Mouse (Mus musculus) limb, embryonic 15.5 days (tissue): ENCODE measurements around the gene Tiam2. TPM values are rescaled to one million over a fixed set of nuclear protein-coding genes. Genes with fewer than 3 reads are reported as not detected.

Experiments used
- ATAC-seq: fragments of 200-750 bp; cut with Nextera tagmentation; 2 replicates; pipeline ENCODE4 v1.8.0; 2017; ENCODE audit warnings: low read depth, moderate TSS enrichment; ENCODE audit not compliant: insufficient number of reproducible peaks, low FRiP score, low TSS enrichment
- H3K27ac ChIP-seq: fragments of 300-500 bp; sonication (generic); 2 replicates; pipeline ENCODE4 v1.5.1; 2015; ENCODE audit warnings: moderate library complexity, mild to moderate bottlenecking, inconsistent platforms
- H3K27me3 ChIP-seq: fragments of 300-500 bp; sonication (generic); 2 replicates; pipeline ENCODE4 v1.6.1; 2015; ENCODE audit warnings: inconsistent platforms
- H3K36me3 ChIP-seq: fragments of 300-500 bp; sonication (generic); 2 replicates; pipeline ENCODE4 v1.6.1; 2015; ENCODE audit warnings: inconsistent platforms
- H3K4me1 ChIP-seq: fragments of 300-500 bp; sonication (generic); 2 replicates; pipeline ENCODE4 v1.6.1; 2015; ENCODE audit warnings: inconsistent platforms
- H3K4me2 ChIP-seq: fragments of 300-500 bp; sonication (generic); 2 replicates; pipeline ENCODE4 v1.6.1; 2015; ENCODE audit warnings: mild to moderate bottlenecking, inconsistent platforms
- H3K4me3 ChIP-seq: fragments of 300-500 bp; sonication (generic); 2 replicates; pipeline ENCODE4 v1.5.1; 2015; ENCODE audit warnings: mild to moderate bottlenecking, inconsistent platforms
- H3K9ac ChIP-seq: fragments of 300-500 bp; sonication (generic); 2 replicates; pipeline ENCODE4 v1.6.1; 2015; ENCODE audit warnings: inconsistent platforms
- H3K9me3 ChIP-seq: fragments of 300-500 bp; sonication (generic); 2 replicates; pipeline ENCODE4 v1.6.1; 2016; ENCODE audit warnings: inconsistent platforms
- WGBS: fragments of 180-500 bp; shearing (Covaris S2); methylation state at CpG from one replicate; pipeline ENCODE4 v1.1.7; 2015; 5-methylcytosine and 5-hydroxymethylcytosine counted together
- polyA plus RNA-seq: library from polyadenylated mRNA; unstranded; fragments of >200 nt; fragmentation: Nextera tagmentation; extraction: Ambion mirVana; gene quantifications from 2 replicates; pipeline ENCODE4 v1.2.1, GENCODE M21; 2015

Gene Tiam2
- polyA plus RNA-seq, 1 experiment from 2014 or later: 19.2 TPM

DNA sequence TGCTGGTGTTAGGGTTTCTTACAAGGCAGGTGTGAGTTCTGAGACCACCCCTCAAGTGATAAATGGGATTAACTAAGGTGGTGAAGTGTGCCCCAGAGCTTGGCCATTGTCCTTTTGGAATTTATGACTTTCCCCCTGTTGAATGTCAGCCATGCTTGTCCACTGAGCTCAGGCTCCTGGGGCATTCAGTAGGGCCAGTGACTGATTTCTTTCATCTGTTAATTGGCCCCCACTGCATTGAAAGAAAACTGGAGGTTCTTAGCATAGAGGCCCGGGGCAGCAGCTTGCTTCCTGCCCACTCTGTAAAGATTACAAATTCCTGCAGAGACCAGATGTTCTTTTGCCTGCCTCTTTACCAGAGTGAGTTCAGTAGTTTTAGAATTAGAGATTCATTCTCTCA, 80.7 kb downstream of the Tiam2 start:
- peaks cover 26% of the 10 kb centered on the region for H3K4me1 ChIP-seq
- H3K4me2 ChIP-seq: no peak overlapping the region
- no peak overlapping the region for H3K4me3 ChIP-seq
- no peaks in the 10 kb centered on the region for H3K27me3 ChIP-seq
- ATAC-seq: no peak
- no peak overlapping the region for H3K9ac ChIP-seq
- H3K36me3 ChIP-seq: no peaks in the 10 kb centered on the region
- H3K9me3 ChIP-seq: no peaks in the 10 kb centered on the region
- H3K27ac ChIP-seq: no peak overlapping the region
- WGBS: 5% methylated on average over 1 of the region's 1 CpGs

DNA sequence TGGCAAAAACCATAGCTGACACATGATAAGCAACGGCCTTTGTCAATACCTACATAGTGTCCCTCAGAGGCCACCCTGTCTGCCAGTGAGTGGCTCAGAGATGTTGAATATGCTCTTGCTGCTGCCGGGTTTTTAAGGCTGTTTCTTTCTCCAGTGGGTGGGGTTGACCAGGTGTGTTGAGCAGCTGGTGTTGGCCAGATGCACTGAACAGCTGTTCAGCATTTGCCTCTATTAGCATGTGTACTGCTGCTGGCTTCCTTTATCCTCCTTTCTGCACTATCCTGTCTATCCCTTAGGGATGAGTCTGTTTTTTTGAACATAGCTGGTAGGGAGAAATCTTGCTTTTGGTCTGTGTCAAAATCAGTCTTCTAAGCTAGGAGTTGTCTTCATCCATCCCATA, 83.9 kb downstream of the Tiam2 start:
- no peaks in the 10 kb centered on the region for H3K9me3 ChIP-seq
- 41% methylated on average over 2 of the region's 2 CpGs for WGBS
- no peak overlapping the region for H3K4me3 ChIP-seq
- no peak for ATAC-seq
- H3K27ac ChIP-seq: no peak overlapping the region
- H3K9ac ChIP-seq: no peak overlapping the region
- peaks cover 9% of the 10 kb centered on the region; the same call in 1 of the 2 replicates for H3K36me3 ChIP-seq
- H3K4me2 ChIP-seq: no peak overlapping the region
- peaks cover 18% of the 10 kb centered on the region for H3K4me1 ChIP-seq
- no peaks in the 10 kb centered on the region for H3K27me3 ChIP-seq

DNA sequence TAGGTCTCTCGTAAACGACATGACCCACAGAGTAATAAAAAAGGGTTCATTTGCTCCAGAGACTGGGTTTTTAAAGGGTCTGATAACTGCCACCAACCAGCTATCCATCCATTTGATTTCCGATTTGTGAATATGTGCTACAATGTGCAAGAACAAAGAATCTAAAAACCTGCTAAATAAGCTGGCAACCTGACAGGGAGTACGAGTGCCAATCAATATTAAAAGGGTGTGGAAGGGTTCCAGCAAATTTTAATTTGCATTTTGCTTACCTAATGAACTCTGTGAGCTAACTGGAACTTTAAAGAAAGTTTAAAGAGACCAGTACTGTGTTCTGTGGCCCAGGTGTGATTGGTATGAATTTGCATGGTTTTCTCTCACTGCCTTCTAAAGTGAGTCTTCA, 86.4 kb downstream of the Tiam2 start:
- no peak for ATAC-seq
- H3K4me3 ChIP-seq: no peak overlapping the region
- 0 out of 2 replicates have a peak, but pooled peaks cover 9% of the 10 kb centered on the region for H3K4me1 ChIP-seq
- H3K27me3 ChIP-seq: no peaks in the 10 kb centered on the region
- H3K4me2 ChIP-seq: no peak overlapping the region
- peaks cover 14% of the 10 kb centered on the region; the same call in 1 of the 2 replicates for H3K36me3 ChIP-seq
- no peaks in the 10 kb centered on the region for H3K9me3 ChIP-seq
- WGBS: 50% methylated on average over 4 of the region's 4 CpGs
- no peak overlapping the region for H3K9ac ChIP-seq
- H3K27ac ChIP-seq: no peak overlapping the region

DNA sequence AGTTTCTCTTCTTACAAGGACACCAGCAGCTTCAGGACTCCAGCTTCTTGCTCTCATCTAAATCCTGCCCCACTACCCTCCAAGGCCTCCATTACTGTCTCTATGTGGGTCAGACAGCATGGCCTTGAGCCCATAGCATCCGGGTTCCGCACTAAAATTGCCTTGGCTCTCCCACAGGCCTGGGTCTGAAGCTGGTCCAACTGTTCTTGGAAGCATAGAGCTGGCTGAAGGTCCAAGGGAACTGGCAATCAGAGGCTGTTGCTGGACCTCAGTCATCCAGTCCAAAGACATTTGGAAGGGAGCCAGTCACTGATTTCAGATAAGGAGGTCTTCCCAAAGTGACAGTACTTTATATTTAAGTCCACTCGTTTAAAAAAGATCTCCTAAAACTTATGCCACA, 89.2 kb downstream of the Tiam2 start:
- Histone ChIP-seq H3K9me3 (no peaks in the 10 kb centered on the region), H3K4me2 (no peak overlapping the region), H3K4me1 (peaks cover 19% of the 10 kb centered on the region), H3K4me3 (no peak overlapping the region), H3K9ac (no peak overlapping the region), H3K27me3 (no peaks in the 10 kb centered on the region), H3K27ac (no peak overlapping the region), H3K36me3 (peaks cover 14% of the 10 kb centered on the region; the same call in 1 of the 2 replicates)
- no peak for ATAC-seq
- 73% methylated on average over 3 of the region's 3 CpGs for WGBS

DNA sequence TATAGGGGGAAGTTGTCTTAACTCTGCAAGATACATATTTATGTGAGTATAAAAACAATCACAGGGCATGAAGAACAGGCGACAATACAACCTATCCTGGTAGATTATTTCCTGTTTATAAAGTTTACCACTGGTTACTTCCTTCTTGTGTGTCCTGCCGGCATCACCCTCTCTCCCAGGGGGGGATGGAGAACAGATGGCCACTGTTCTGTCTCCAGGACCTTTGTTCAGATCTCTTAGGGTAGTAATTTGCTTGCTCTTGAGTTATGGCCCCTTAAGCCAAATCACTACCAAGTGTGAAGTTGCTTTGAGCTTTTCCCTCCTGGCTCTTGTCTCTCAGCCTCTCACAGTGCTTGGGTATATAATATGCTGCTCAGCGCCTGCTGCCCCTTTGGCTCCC, 90.0 kb downstream of the Tiam2 start:
- WGBS: 52% methylated on average over 3 of the region's 3 CpGs
- Histone ChIP-seq H3K36me3 (peaks cover 18% of the 10 kb centered on the region; the same call in 1 of the 2 replicates), H3K4me2 (no peak overlapping the region), H3K27me3 (no peaks in the 10 kb centered on the region), H3K4me3 (no peak overlapping the region), H3K9ac (no peak overlapping the region), H3K27ac (no peak overlapping the region), H3K9me3 (no peaks in the 10 kb centered on the region), H3K4me1 (peaks cover 19% of the 10 kb centered on the region)
- ATAC-seq: no peak

DNA sequence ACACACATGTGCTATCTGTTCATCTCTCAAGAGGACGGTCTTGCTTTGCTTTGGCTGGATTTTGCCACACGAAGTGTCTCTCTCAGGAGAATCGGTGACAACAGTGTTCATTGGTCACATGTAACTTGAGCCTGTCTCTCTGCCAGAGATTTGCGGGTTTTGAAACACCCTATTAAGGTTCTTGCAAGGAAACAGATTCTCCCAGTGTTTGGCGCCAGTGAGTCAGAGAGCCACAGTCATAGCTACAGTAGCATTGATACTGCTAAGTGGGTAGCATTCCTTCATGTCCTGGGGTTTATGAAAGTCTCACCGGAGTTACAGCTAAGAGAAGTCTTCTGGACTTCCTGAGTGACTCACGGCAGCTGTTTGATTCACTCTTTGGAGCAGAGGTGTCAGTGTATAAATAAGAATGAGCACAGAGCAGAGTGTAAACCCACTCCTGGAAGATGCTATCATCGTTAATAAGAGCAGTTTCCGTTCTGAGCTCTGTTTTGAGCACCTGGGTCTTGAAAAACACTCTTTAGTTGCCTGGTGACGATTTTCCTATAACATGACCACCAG, 93.1 kb downstream of the Tiam2 start:
- Histone ChIP-seq H3K9me3 (no peaks in the 10 kb centered on the region), H3K27me3 (no peaks in the 10 kb centered on the region), H3K4me2 (no peak overlapping the region), H3K9ac (no peak overlapping the region), H3K36me3 (peaks cover 19% of the 10 kb centered on the region; the same call in 1 of the 2 replicates), H3K4me3 (no peak overlapping the region), H3K27ac (no peak overlapping the region; the same call in 1 of the 2 replicates), H3K4me1 (peaks cover 25% of the 10 kb centered on the region)
- ATAC-seq: no peak
- 41% methylated on average over 10 of the region's 10 CpGs for WGBS

DNA sequence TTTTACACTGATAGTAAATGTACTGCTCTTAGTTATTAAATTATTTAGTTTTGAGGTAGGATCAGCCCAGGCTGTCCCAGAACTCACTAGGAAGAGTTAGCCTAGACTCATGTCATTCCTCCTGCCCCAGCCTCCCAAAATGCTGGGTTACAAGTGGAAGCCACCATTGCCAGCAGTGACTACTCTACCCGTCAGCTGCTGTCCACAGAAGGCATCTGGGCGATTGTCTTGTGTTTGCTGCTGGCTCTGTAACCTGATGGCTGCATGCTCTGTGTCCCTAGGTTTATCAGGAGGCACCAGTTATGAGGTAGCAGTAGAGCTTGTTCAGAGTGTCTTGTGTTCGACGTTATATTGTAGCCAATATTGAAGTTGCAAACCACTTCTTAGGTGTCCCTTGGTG, 93.8 kb downstream of the Tiam2 start:
- Histone ChIP-seq H3K36me3 (peaks cover 20% of the 10 kb centered on the region; the same call in 1 of the 2 replicates), H3K4me2 (no peak overlapping the region), H3K27me3 (no peaks in the 10 kb centered on the region), H3K27ac (no peak overlapping the region), H3K4me1 (peaks cover 18% of the 10 kb centered on the region), H3K4me3 (no peak overlapping the region), H3K9me3 (no peaks in the 10 kb centered on the region), H3K9ac (no peak overlapping the region)
- no peak for ATAC-seq
- WGBS: 90% methylated on average over 4 of the region's 4 CpGs

DNA sequence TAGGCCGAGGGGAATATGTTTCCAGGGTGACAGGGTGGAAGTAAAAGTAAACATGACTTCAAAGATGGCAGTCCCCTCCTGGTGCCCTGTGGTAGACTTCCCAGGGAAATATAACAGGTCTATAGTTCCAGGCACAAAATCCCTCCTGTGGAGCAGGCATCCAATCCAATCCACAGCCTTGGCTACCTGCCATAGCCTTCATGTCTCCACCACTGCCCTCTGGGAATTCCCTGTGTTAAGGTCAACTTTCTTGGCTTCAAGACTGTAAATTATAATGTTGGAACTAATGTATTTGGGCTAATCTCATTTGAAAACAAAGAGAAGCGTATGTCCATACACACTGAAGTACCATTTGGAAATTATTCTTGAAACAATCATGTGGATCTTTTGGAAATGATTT, 97.0 kb downstream of the Tiam2 start:
- no peak overlapping the region for H3K27ac ChIP-seq
- no peak overlapping the region for H3K9ac ChIP-seq
- peaks cover 17% of the 10 kb centered on the region for H3K4me1 ChIP-seq
- 56% methylated on average over 2 of the region's 2 CpGs for WGBS
- H3K27me3 ChIP-seq: no peaks in the 10 kb centered on the region
- H3K36me3 ChIP-seq: peaks cover 29% of the 10 kb centered on the region
- H3K4me2 ChIP-seq: no peak overlapping the region
- ATAC-seq: no peak
- H3K9me3 ChIP-seq: no peaks in the 10 kb centered on the region
- H3K4me3 ChIP-seq: no peak overlapping the region

DNA sequence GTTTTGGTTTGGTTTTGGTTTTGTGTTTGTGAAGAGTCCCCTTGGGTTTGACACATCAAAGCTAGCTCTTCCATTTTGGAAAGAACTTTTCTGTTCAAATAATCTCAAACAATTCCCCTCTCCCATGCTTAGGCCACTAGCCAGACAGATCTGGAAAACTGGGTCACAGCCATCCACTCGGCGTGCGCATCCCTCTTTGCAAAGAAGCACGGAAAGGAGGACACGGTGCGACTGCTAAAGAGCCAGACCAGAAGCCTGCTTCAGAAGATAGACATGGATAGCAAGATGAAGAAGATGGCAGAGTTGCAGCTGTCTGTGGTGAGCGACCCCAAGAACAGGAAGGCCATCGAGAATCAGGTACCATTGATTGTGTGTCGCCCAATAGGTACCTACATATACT, 102.3 kb downstream of the Tiam2 start:
- 95% methylated on average over 9 of the region's 9 CpGs for WGBS
- ATAC-seq: no peak
- peaks cover 55% of the 10 kb centered on the region for H3K36me3 ChIP-seq

DNA sequence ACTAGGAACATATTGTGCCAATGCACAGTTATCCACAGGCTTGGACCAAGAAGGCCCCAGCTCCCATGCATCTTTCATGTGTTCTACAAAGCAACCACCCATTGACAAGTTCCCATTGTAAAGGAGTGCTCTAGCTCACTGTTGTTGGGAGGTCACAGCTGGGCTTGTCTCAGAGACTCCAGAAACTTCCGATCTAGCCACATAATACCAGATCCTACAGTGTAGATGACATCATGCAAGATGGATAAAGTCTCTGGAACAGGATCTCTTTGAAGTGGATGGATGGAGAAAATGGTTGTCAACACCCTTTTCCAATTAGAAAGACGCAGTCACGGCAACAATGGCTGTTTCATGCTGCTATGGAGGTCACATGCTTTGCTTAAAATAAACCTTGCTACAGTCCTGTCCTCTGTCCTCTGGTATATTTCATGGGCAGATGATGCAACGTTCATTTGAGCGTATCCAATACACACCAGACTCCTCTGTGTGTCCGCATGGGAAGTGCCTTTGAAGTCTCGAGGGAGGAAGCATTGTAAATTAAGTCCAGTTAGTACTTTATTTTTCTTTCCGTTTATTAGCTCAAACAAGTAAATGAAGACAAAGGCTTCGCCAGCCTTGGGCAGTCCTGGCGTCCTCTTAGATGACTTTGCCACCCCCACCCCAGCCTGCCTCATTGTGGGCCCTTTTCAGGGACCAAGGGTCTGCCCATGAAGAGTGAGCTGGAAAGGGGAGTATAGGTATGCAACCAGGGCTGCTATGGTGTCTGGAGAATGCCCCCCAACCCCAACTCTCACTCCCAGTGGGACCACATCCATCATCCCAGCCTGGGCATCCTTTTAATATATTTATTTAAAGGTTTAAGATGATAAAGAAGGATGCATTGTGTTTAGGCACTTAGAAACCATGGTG, 106.5 kb downstream of the Tiam2 start:
- Histone ChIP-seq H3K4me2 (no peak overlapping the region), H3K36me3 (peaks cover 50% of the 10 kb centered on the region), H3K4me3 (no peak overlapping the region), H3K9me3 (no peaks in the 10 kb centered on the region), H3K27me3 (no peaks in the 10 kb centered on the region), H3K4me1 (peaks cover 6% of the 10 kb centered on the region; the same call in 1 of the 2 replicates), H3K27ac (no peak overlapping the region), H3K9ac (no peak overlapping the region)
- 37% methylated on average over 10 of the region's 10 CpGs for WGBS
- no peak for ATAC-seq

More for the DNA sequence above, 102.3 kb downstream of the Tiam2 start:
- no peaks in the 10 kb centered on the region for H3K9me3 ChIP-seq
- no peak overlapping the region for H3K27ac ChIP-seq
- no peak overlapping the region for H3K4me2 ChIP-seq
- no peak overlapping the region for H3K4me3 ChIP-seq
- no peak overlapping the region for H3K9ac ChIP-seq
- H3K4me1 ChIP-seq: no peaks in the 10 kb centered on the region
- H3K27me3 ChIP-seq: no peaks in the 10 kb centered on the region

DNA sequence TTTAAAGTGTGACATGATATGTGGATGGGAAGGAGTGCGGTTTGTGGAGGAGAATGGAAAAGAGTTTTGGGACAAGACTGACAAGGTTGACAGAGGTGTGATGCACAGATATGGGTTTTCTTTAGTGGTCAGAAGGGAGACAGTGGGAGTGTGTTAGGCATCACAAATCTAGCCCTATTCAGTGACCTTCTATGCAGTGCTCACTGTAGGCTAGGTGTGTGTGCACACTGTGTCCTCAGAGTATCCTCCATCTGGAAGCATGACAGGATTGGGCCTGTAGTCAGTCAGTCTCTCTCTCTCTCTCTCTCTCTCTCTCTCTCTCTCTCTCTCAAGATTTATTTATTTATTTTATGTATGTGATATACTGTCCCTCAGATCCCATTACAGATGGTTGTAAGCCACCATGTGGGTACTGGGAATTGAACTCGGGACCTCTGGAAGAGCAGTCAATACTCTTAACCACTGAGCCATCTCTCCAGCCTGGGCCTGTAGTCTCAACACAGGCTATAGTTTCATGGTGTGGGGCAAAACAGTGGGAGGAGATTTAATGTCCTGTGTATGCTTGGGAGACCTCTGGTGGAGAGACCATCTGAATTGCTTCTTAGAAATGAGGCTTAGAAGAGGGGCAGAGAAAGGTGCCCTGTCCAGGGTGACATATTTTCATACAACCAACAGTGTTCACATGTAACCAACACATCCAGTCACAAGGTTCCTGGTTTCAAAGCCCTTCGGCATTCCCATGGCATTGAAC, 107.3 kb downstream of the Tiam2 start:
- WGBS: 81% methylated on average over 3 of the region's 3 CpGs
- Histone ChIP-seq H3K36me3 (peaks cover 49% of the 10 kb centered on the region), H3K4me1 (peaks cover 6% of the 10 kb centered on the region; the same call in 1 of the 2 replicates), H3K27ac (no peak overlapping the region), H3K9me3 (no peaks in the 10 kb centered on the region), H3K9ac (no peak overlapping the region), H3K4me3 (no peak overlapping the region), H3K27me3 (no peaks in the 10 kb centered on the region), H3K4me2 (no peak overlapping the region)
- no peak for ATAC-seq

DNA sequence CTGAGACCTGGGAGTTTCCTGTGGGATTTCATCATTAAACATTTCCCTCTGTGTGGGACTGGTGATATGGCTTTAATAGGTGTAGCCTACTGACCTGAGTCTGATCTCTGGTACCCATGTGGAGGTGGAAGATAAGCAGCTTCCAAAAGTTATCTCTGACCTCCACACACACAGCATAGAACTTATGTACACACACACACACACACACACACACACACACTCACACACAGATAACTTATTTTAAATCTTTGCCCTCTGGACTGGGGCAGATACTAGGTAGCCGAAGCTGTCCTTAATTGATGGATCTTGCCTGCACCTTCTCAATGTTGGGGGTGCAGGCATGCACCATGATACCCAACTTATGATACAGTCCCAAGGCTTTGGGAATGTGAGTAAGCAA, 108.9 kb downstream of the Tiam2 start:
- H3K36me3 ChIP-seq: peaks cover 43% of the 10 kb centered on the region
- no peaks in the 10 kb centered on the region for H3K27me3 ChIP-seq
- H3K4me1 ChIP-seq: peaks cover 6% of the 10 kb centered on the region; the same call in 1 of the 2 replicates
- H3K4me3 ChIP-seq: no peak overlapping the region
- ATAC-seq: no peak
- no peaks in the 10 kb centered on the region for H3K9me3 ChIP-seq
- no peak overlapping the region for H3K27ac ChIP-seq
- WGBS: 88% methylated on average over 1 of the region's 1 CpGs
- H3K4me2 ChIP-seq: no peak overlapping the region
- no peak overlapping the region for H3K9ac ChIP-seq
